Mouse (Mus musculus): ENCODE measurements around the gene Slc22a16. TPM values are rescaled to one million over a fixed set of nuclear protein-coding genes. Genes with fewer than 3 reads are reported as not detected.

The Slc22a16 gene
- total RNA-seq, 2 experiments from 2014 or later = not detected

DNA sequence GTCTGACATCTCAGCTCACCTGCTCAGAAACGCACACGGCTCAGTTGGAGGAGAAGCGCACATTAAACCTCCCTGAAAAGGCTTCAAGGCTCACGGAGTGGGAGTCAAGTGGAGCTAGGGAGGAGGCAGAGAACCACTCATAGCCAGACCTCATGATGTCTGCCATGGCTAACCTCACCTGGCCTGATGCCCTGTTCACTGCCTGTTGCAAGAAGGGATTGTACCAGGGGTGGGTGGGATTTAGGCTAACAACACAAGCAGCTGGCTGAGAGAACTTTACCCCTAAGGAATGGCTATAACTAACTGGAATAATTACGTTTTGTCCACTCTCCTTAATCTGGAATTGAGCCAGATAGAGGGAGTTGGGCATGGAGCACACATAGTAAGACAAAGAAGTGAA lies 60.3 kb downstream of the Slc22a16 start:
- no peak for TF ChIP-seq CTCF (IDR thresholded peaks at IDR 0.05)
- DNase-seq = peak; percentile 74
- intact Hi-C loops (cut with DNase I) = no loop called here
- Histone ChIP-seq H3K4me3 (peak overlapping the region; percentile 67), H3K27ac (peak overlapping the region; percentile 96)

DNA sequence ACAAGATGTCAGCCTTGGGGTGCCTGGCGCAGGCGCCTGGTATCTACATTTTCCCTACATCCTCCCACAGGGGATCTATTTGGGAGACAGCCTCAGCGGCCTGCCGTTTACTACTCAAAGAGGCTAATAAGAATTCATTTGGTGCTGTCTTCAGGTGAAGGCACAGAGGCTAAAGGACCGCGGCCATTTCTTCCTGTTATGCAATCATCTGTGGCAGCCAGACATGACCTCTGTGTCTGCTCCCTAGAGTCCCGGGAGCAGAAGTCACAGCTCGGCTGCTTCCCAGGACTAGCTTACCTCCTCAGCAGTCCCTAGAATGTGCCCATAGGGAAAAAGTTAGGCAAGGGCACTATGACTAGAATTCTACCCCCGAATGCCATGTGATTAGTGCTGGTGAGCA lies 60.8 kb downstream of the Slc22a16 start:
- no peak for TF ChIP-seq CTCF (IDR thresholded peaks at IDR 0.05)
- peak; percentile 57 for DNase-seq
- peak overlapping the region; percentile 67 for H3K4me3 ChIP-seq
- peak overlapping the region; percentile 96 for H3K27ac ChIP-seq
- intact Hi-C loops (cut with DNase I) = no loop called here

DNA sequence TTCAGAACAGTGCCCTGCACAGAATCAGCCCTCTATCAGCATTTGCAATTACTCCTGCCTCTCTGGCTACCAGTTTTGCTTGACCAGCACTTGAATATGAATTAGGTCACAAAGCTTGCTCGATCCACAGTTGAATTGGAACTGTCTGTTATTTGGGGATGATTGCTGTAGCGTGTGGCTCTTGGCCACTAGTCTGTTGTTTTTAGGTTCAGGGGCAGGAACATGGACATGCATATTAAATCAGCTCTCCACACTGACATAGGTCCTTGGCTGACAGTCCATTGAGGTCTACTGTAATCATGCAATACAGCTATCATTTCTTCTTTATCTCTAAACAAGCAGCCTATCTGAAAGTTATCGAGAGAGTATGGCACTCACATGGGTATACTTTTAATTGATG lies 62.0 kb downstream of the Slc22a16 start:
- intact Hi-C loops (cut with DNase I) = no loop called here
- H3K4me3 ChIP-seq = no peak overlapping the region; the same call in 1 of the 2 replicates
- peak overlapping the region; percentile 96 for H3K27ac ChIP-seq
- TF ChIP-seq CTCF (IDR thresholded peaks at IDR 0.05) = no peak
- DNase-seq = no peak

DNA sequence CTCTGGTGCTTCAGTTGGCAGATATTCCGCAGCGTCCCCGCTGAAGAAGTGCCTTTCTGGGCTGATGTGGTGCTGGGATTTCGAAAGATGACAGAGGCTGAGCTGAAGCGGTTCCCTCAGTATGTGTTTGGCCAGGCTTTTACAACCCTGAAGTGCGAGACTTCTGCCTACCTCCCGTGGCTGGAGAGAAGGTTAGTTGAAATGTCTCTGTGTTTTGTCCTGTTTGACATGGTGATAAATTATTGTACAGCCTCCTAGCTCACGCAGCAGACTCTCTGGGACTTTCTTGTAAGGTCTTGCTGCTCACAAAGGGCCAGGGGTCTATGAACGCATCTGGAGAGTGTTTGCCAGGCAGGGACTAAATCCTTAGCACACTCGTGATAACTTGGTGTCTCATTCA lies 67.2 kb downstream of the Slc22a16 start:
- Histone ChIP-seq H3K27ac (no peak overlapping the region), H3K4me3 (no peak overlapping the region)
- DNase-seq = no peak
- TF ChIP-seq CTCF (IDR thresholded peaks at IDR 0.05) = no peak
- intact Hi-C loops (cut with DNase I) = no loop called here

DNA sequence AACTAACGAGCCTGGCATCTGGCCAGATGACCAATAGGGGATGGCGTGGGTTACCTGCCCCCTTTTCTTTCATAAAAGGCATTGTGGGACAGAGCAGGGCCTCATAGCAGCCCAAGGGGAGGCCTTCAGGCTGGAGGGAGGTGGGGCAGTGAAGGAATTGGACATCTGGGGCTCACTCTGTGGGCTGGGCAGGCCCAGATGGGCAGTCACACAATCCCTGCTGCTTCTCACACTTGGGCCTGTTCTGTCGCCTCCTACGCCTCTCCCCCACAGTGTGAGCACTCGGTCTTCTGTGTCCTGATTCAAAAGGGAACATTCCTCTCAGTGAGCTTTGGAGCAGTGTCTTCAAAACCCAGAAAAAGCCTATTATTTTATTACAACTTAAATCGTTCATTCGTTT lies 68.1 kb downstream of the Slc22a16 start:
- no peak for TF ChIP-seq CTCF (IDR thresholded peaks at IDR 0.05)
- no peak overlapping the region for H3K4me3 ChIP-seq
- DNase-seq = no peak
- intact Hi-C loops (cut with DNase I) = no loop called here
- H3K27ac ChIP-seq = 0 out of 2 replicates have a peak overlapping the region, but pooled peaks have one; percentile 4

DNA sequence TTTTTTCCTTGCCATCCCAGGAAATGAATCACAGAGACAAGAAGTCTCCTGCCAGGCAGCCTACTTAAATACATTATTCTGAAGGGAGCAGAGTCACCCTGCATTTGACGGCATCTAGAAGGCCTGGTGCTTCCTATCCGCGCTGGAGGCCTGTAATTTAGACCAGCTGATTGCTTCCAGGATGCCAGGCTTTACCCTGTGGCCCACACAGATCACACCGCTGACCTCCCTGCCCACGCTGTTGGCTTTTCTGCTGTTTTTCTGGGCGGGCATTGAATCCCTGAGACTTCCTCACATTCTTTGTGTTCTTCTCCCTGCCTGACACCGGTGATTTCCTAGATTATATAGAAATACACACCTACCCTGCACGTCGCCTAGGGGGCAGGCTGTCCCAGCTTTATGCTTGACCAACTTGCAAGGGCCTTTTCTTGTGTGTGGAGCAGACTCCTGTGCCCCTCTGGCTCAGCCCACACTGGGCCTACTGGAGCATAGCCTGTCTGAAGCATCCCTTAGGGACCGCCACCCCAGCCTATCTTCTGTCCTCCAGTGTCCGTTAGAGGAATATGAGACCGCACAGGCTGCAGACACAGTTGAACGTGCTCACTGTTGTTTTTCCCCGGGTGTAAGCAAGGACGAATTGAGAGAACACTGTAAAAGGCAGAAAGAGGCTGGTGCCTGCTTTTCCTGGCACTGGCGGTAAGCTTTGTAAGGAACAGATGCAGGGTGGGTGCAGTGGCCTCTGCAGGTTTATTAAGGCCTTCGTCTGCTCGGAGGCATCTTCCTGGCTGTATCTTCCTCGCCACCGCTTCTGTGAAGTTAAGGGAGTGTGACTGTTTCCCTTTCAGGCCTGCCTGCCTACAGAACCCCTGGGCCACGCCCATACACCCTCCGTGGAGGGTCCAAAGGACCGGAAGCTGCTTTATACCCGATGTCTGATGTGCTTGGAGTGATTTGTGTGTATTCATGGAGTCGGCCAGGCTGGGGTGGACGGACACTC lies 69.0 kb downstream of the Slc22a16 start:
- intact Hi-C loops (cut with DNase I) = no loop called here
- Histone ChIP-seq H3K27ac (no peak overlapping the region), H3K4me3 (no peak overlapping the region)
- DNase-seq = no peak
- no peak for TF ChIP-seq CTCF (IDR thresholded peaks at IDR 0.05)

DNA sequence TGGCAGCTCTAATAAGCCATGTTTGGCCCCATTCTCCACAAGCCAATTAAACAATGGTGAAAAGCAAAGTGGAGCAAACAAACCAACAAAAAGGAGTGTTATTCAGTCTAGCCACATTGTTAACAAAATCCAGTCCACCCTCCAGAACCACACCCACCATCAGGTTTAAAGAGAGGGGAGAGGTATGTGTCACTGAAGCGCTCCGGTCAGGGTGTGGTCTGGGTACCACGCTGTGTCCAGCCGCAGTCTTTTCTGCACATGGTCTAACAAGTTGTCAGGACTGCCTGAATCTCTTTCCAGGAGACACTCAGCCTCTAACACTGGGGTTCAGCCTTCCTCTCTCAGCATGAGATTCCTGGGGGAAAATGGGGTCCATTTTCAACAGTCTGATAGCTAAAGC lies 70.3 kb downstream of the Slc22a16 start:
- no peak overlapping the region for H3K4me3 ChIP-seq
- no peak for TF ChIP-seq CTCF (IDR thresholded peaks at IDR 0.05)
- intact Hi-C loops (cut with DNase I) = loop anchor here (10.0 kb wide), 1 partner anchor 244 kb away; the partner anchor contains the start of genes Cdc40 and Wasf1
- H3K27ac ChIP-seq = no peak overlapping the region
- no peak for DNase-seq

DNA sequence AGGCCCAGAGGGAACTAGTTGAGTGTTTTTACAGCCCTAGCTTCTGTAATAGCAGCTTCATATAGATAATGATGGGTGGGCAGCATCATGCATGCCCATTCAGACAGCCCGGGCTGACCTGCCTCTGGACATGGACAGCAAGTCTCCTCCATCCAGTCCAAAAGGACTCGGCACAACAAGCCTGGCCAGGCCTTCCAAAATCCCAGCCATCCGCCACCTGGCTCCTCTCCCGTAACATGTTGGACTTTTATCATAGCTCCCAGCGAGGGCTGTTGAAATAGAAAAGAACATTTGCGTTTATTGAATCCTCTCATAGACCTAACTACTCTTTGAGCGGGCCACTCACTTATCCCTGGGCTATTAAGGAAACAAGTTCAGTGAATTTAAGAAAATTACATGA lies 71.8 kb downstream of the Slc22a16 start:
- Histone ChIP-seq H3K4me3 (no peak overlapping the region), H3K27ac (no peak overlapping the region)
- DNase-seq = no peak
- intact Hi-C loops (cut with DNase I) = loop anchor here (10.0 kb wide), 1 partner anchor 243 kb away; the partner anchor contains the start of genes Cdc40 and Wasf1
- TF ChIP-seq CTCF (IDR thresholded peaks at IDR 0.05) = no peak

DNA sequence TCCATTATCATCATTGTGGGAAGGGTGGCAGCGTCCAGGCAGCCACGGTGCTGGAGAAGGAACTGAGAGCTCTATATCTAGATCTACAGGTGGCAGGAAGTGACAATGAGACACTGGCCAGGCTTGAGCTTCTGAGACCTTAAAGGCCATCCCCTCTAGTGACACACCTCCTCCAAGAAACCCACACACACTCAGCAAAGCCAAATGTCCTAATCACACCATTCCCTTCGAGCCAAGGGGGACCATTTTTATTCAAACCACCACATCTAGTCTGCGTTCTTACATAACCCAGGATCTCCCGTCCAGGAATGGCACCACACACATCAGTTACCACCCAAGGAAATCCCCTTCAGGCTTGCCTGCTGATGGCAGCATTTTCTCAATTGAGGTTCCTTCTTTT lies 73.0 kb downstream of the Slc22a16 start:
- Histone ChIP-seq H3K27ac (no peak overlapping the region), H3K4me3 (no peak overlapping the region)
- TF ChIP-seq CTCF (IDR thresholded peaks at IDR 0.05) = no peak
- intact Hi-C loops (cut with DNase I) = loop anchor here (10.0 kb wide), 1 partner anchor 242 kb away; the partner anchor contains the start of genes Cdc40 and Wasf1
- DNase-seq = no peak

DNA sequence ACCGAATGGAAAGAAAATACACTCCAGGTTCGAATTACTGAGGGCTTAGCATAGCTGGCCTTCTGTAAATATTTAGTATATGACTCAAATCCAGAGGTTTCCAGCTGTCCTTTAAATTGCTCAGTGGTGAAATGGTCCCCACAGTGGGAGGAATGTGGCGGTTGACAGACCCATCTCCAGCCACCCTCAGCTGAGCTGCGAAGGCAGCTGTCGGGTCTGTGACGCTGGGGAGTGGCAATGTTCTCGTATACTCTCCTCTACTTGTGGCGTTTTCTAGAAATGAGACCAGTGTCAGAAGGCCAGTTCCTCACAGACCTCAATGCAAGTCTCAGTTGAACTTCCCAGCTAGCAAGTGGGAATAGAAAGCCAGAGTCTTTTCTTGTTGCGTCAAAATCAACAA lies 74.3 kb downstream of the Slc22a16 start:
- Histone ChIP-seq H3K27ac (no peak overlapping the region), H3K4me3 (no peak overlapping the region)
- TF ChIP-seq CTCF (IDR thresholded peaks at IDR 0.05) = no peak
- DNase-seq = no peak
- intact Hi-C loops (cut with DNase I) = loop anchor here (10.0 kb wide), 1 partner anchor 240 kb away; the partner anchor contains the start of genes Cdc40 and Wasf1

DNA sequence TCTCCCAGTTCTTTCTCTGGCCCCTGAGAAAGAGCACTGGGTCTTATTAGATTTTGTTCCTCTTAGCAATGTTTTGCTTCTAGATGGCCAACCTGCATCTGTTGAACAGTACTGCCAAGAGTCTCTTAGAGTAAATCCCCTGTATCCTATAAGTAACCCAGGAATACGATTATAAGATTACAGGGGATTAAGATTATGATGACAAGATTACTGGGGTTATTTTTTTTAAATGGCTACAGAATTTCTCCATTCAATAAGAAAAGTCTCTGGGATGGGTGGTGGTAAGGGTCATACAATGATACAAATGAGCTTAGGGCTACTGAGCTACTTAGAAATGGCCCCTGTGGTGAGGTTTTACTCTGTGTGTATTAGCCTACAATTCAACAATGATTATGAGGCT lies 75.2 kb downstream of the Slc22a16 start:
- no peak for TF ChIP-seq CTCF (IDR thresholded peaks at IDR 0.05)
- intact Hi-C loops (cut with DNase I) = loop anchor here (10.0 kb wide), 1 partner anchor 239 kb away; the partner anchor contains the start of genes Cdc40 and Wasf1
- no peak for DNase-seq
- Histone ChIP-seq H3K27ac (no peak overlapping the region), H3K4me3 (no peak overlapping the region)

DNA sequence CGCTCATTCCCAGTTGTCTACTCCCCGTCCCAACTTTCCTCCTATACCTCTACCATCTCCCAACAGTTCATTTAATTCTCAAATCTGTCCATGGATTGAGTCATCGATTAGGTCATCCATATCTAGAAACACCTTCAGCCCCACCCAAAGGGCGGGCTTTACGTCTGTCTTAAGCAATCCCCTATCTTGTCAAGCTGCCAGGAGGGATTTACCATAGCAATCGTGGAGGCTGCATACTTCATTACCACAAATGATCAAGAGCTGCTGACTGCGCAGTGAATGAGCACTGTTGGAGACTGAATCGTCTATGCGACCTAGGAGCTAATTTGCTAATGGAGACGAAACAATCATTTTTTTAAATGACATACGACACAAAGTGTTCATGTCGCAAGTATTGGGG lies 78.6 kb downstream of the Slc22a16 start:
- intact Hi-C loops (cut with DNase I) = loop anchor here (10.0 kb wide), 1 partner anchor 236 kb away; the partner anchor contains the start of genes Cdc40 and Wasf1
- no peak overlapping the region for H3K4me3 ChIP-seq
- no peak overlapping the region for H3K27ac ChIP-seq
- no peak for DNase-seq
- no peak for TF ChIP-seq CTCF (IDR thresholded peaks at IDR 0.05)

DNA sequence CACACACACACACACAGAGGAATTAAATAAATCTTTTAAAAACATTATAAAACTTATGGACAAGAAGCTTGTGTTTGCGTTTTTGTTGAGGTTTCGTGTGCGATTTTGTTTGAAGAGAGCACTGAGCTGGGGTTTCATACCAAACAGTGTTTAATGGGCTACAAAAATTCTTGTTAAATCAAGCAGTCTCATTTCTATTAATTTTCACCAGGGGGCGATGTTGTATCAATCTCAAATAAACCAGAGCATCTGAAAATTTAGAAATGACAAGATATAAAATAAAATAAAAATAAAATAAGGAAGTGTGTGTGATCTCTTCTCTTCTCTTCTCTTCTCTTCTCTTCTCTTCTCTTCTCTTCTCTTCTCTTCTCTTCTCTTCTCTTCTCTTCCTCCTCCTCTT lies 79.5 kb downstream of the Slc22a16 start:
- no peak for DNase-seq
- H3K4me3 ChIP-seq = no peak overlapping the region
- no peak overlapping the region for H3K27ac ChIP-seq
- peak; percentile 65 for TF ChIP-seq CTCF (IDR thresholded peaks at IDR 0.05)
- intact Hi-C loops (cut with DNase I) = loop anchor here (10.0 kb wide), 1 partner anchor 235 kb away; the partner anchor contains the start of genes Cdc40 and Wasf1

All from gastrocnemius, adult 2 months (tissue).